Mouse (Mus musculus) myocyte (in vitro differentiated cells): Measurements from ENCODE around the gene Sh3gl2. TPM values are rescaled to one million over a fixed set of nuclear protein-coding genes. Genes with fewer than 3 reads are reported as not detected.

Experiments
- H3K27me3 ChIP-seq: one replicate; pipeline ENCODE4 v1.6.1; 2011; ENCODE audit not compliant: control insufficient read depth, insufficient read depth, insufficient read length
- H3K36me3 ChIP-seq: one replicate; pipeline ENCODE4 v1.6.1; 2011; ENCODE audit not compliant: control insufficient read depth, insufficient read depth
- H3K4me2 ChIP-seq: one replicate; pipeline ENCODE4 v1.6.1; 2011; ENCODE audit warnings: low read depth, control low read depth
- H3K4me3 ChIP-seq: one replicate; pipeline ENCODE4 v1.5.1; 2011; ENCODE audit warnings: mild to moderate bottlenecking, control low read depth, moderate library complexity
- H3K79me2 ChIP-seq: one replicate; pipeline ENCODE4 v1.6.1; 2011; ENCODE audit not compliant: control insufficient read depth, insufficient read depth
- H3ac ChIP-seq: one replicate; pipeline ENCODE4 v1.6.1; 2011; ENCODE audit not compliant: control insufficient read depth, insufficient read length
- CEBPB ChIP-seq: IDR thresholded peaks from 2 replicates; pipeline ENCODE4 v1.6.1; 2011; ENCODE audit warnings: mild to moderate bottlenecking, moderate library complexity; ENCODE audit not compliant: poor library complexity, insufficient read depth, severe bottlenecking
- E2F4 ChIP-seq: IDR thresholded peaks from one replicate; pipeline ENCODE4 v1.6.1; 2011; ENCODE audit warnings: mild to moderate bottlenecking, control low read depth, moderate library complexity; ENCODE audit not compliant: insufficient read depth
- MAX ChIP-seq: IDR thresholded peaks from one replicate; pipeline ENCODE4 v1.6.1; 2011; ENCODE audit warnings: low read depth, mild to moderate bottlenecking, control low read depth
- MYOD1 ChIP-seq, 3 experiments: IDR thresholded peaks; one replicate each; pipeline ENCODE4 v1.6.1; 2011; ENCODE audit warnings: control low read depth in 2 of 3, low read depth in 2 of 3, mild to moderate bottlenecking in 2 of 3, moderate library complexity in 1 of 3; ENCODE audit not compliant: insufficient read length in 2 of 3, control insufficient read depth in 1 of 3
- MYOG ChIP-seq, 3 experiments: IDR thresholded peaks; one replicate each; pipeline ENCODE4 v1.6.1; 2011; ENCODE audit warnings: control low read depth in 2 of 3, low read depth in 2 of 3, mild to moderate bottlenecking in 2 of 3; ENCODE audit not compliant: insufficient read length in 2 of 3, control insufficient read depth in 1 of 3, insufficient read depth in 1 of 3
- POLR2A ChIP-seq: IDR thresholded peaks from one replicate; pipeline ENCODE4 v1.6.1; 2011; ENCODE audit warnings: low read depth, mild to moderate bottlenecking, control low read depth, moderate library complexity; ENCODE audit not compliant: insufficient read length
- POLR2AphosphoS2 ChIP-seq: IDR thresholded peaks from one replicate; pipeline ENCODE4 v1.6.1; 2011; ENCODE audit warnings: low read depth, control low read depth; ENCODE audit not compliant: insufficient read length
- REST ChIP-seq: IDR thresholded peaks from one replicate; pipeline ENCODE4 v1.6.1; 2011; ENCODE audit warnings: mild to moderate bottlenecking, control low read depth, moderate library complexity; ENCODE audit not compliant: insufficient read depth, insufficient read length
- SRF ChIP-seq: IDR thresholded peaks from one replicate; pipeline ENCODE4 v1.6.1; 2011; ENCODE audit warnings: low read depth; ENCODE audit not compliant: control insufficient read depth, insufficient read length
- TCF12 ChIP-seq: IDR thresholded peaks from one replicate; pipeline ENCODE4 v1.6.1; 2011; ENCODE audit warnings: mild to moderate bottlenecking, control low read depth; ENCODE audit not compliant: poor library complexity, insufficient read depth, severe bottlenecking
- TCF3 ChIP-seq: IDR thresholded peaks from one replicate; pipeline ENCODE4 v1.6.1; 2011; ENCODE audit warnings: low read depth, control low read depth; ENCODE audit not compliant: insufficient read length
- USF1 ChIP-seq: IDR thresholded peaks from one replicate; pipeline ENCODE4 v1.6.1; 2011; ENCODE audit warnings: low read depth, mild to moderate bottlenecking, control low read depth, moderate library complexity
- polyA plus RNA-seq: library from polyadenylated mRNA; unstranded; fragments of >200 nt; fragmentation: generic; extraction: Trizol; gene quantifications from one replicate; pipeline ENCODE4 v1.2.1, GENCODE M21; 2012; ENCODE audit warnings: missing spikeins

The Sh3gl2 gene
- polyA plus RNA-seq, 1 experiment = not detected

DNA sequence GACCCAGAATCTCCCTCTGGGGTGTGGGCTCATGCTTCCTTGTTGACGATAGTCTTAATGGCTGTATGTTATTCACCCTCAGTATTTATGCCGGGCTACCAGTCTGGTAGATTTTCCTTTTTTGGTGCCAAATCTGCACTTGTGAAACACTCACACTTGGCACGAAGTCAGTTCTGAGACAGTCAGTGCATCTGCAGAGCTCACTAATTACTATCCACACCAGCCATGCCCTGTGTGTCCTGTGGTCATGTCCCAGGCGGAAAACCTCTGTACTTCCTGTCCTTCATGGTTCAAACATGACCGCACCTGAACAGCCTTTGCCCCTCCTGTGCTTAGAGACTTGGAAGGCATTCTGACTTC, 23.6 kb downstream of the Sh3gl2 start:
- H3ac ChIP-seq = no peak overlapping the region
- H3K27me3 ChIP-seq = no peaks in the 10 kb centered on the region
- H3K4me3 ChIP-seq = no peak overlapping the region
- H3K4me2 ChIP-seq = no peak overlapping the region
- no peaks in the 10 kb centered on the region for H3K36me3 ChIP-seq
- TF ChIP-seq MYOG (IDR thresholded peaks at IDR 0.05; ENCODE audit: control insufficient read depth in 1 of 3, insufficient read depth in 1 of 3, insufficient read length in 2 of 3, low read depth in 2 of 3) (no peak), TCF3 (no peak), REST (no peak), MYOD1 (IDR thresholded peaks at IDR 0.05; ENCODE audit: control insufficient read depth in 1 of 3, insufficient read length in 2 of 3, low read depth in 2 of 3) (no peak), MAX (no peak), E2F4 (no peak), SRF (no peak), TCF12 (no peak), CEBPB (no peak), POLR2A (no peak), USF1 (no peak), POLR2AphosphoS2 (no peak)
- H3K79me2 ChIP-seq = no peaks in the 10 kb centered on the region

DNA sequence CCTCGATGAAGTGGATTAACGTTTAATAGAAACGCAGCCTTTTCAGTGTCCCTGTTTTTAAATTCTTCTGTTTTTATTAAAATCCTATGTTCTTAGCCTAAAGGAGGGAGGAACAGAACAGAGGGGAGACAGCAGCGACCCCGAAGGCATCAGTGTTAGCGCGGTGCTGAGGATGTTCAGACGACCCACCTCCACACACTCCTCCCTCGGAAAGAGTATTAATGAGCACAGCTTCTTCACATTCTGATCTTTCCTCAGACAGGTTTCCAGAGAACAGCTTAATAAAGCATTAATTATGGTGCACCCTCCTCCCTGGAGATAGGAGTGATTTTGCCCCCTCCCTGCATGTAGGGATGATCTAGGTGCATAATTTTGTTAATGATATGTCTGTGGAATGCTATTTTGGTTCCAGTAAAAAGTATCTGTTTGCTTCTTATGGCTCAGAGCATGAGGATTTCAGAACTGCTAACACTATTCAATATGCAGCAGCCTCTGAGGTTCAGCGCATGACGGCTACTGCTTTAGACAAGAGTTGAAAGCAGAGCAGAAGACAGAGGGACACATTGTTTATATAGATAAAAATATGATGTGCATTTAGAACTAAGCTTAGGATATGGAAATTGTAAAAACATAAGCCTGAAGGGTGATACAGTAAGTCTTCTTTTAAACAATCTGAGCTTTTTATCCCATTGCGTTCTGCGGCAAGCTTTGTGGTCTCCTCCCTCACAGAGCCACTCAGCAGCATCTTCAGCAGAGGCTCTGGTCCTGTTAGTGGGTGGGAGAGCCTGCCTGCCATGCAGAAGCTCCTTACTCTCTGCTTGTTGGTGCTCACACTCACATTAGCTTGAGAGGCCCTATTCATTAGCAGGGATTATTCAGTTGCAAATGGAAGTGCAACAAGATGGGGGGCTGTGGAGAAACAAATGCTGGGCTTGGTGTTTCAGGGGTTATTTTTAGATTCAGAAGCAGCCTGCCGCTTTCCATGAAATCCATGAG, 27.8 kb downstream of the Sh3gl2 start:
- Histone ChIP-seq H3K36me3 (no peaks in the 10 kb centered on the region), H3K27me3 (no peaks in the 10 kb centered on the region), H3K4me3 (no peak overlapping the region), H3ac (no peak overlapping the region), H3K79me2 (no peaks in the 10 kb centered on the region), H3K4me2 (no peak overlapping the region)
- no peak for TF ChIP-seq CEBPB
- no peak for TF ChIP-seq USF1
- TF ChIP-seq POLR2A = no peak
- no peak for TF ChIP-seq MAX
- TF ChIP-seq MYOD1 (IDR thresholded peaks at IDR 0.05; ENCODE audit: control insufficient read depth in 1 of 3, insufficient read length in 2 of 3, low read depth in 2 of 3) = no peak
- no peak for TF ChIP-seq TCF3
- no peak for TF ChIP-seq E2F4
- TF ChIP-seq SRF = no peak
- TF ChIP-seq POLR2AphosphoS2 = no peak
- TF ChIP-seq REST = no peak
- TF ChIP-seq TCF12 = no peak
- TF ChIP-seq MYOG (IDR thresholded peaks at IDR 0.05; ENCODE audit: control insufficient read depth in 1 of 3, insufficient read depth in 1 of 3, insufficient read length in 2 of 3, low read depth in 2 of 3) = no peak

DNA sequence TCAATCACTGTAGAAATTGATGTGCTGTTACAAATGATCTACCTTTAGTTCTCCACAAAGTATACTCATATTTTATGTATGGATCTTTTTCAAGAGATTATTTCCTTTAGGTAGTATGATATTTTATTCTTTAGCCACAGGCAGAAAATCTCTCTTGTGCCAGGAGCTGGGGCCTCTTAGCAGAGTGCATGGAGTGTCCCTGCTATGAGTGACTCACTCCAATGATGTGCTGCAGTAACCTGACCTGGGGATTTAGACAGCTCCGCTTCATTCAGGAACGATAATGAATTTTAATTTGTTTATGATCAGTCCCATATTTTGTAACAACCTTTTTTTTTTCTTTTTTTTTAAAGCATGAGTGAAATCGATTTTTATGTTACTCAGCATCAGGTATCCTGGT, 36.7 kb downstream of the Sh3gl2 start:
- TF ChIP-seq MYOD1 (IDR thresholded peaks at IDR 0.05; ENCODE audit: control insufficient read depth in 1 of 3, insufficient read length in 2 of 3, low read depth in 2 of 3) (no peak), USF1 (no peak), CEBPB (no peak), MYOG (IDR thresholded peaks at IDR 0.05; ENCODE audit: control insufficient read depth in 1 of 3, insufficient read depth in 1 of 3, insufficient read length in 2 of 3, low read depth in 2 of 3) (no peak), SRF (no peak), POLR2AphosphoS2 (no peak), TCF3 (no peak), REST (no peak), POLR2A (no peak), TCF12 (no peak)
- Histone ChIP-seq H3K36me3 (no peaks in the 10 kb centered on the region), H3K27me3 (no peaks in the 10 kb centered on the region), H3K4me2 (no peak overlapping the region), H3K79me2 (no peaks in the 10 kb centered on the region), H3ac (no peak overlapping the region), H3K4me3 (no peak overlapping the region)

DNA sequence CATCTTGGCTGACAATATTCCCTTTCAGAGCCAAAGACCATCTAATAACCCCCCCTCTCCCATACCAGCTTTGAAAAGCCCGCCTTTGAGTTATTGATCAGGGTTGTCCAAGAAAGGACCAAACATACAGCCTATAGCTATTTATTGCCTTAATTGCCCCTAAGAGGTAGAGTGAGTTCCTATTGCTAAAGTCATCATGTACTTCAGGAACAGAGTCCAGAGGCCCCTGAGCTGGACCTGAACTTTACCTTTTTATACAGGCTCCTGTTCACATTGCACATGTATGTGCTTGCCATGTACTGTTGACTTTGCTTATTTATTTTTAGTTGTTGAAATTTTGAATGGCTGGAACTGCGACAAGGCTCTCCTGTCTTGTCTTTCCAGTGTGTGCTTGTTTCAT, 37.6 kb downstream of the Sh3gl2 start:
- TF ChIP-seq POLR2A (no peak), USF1 (no peak), TCF12 (no peak), MYOG (IDR thresholded peaks at IDR 0.05; ENCODE audit: control insufficient read depth in 1 of 3, insufficient read depth in 1 of 3, insufficient read length in 2 of 3, low read depth in 2 of 3) (no peak), REST (no peak), SRF (no peak)
- Histone ChIP-seq H3K4me3 (no peak overlapping the region), H3K79me2 (no peaks in the 10 kb centered on the region), H3K36me3 (no peaks in the 10 kb centered on the region), H3K4me2 (no peak overlapping the region), H3K27me3 (no peaks in the 10 kb centered on the region), H3ac (no peak overlapping the region)
